Mouse (Mus musculus): ENCODE data around the gene Lrrc42. TPM values are rescaled to one million over a fixed set of nuclear protein-coding genes. Genes with fewer than 3 reads are reported as not detected.

The Lrrc42 gene
- polyA plus RNA-seq, 1 experiment, result 0.53 TPM

GRCm38 (mm10) chr4:107291611-107292272 is 38.4 kb upstream of the Lrrc42 start:
- H3K4me1 ChIP-seq (ENCODE audit: control insufficient read depth), result peaks cover 2% of the 10 kb centered on the region; the same call in 1 of the 2 replicates
- H3K27me3 ChIP-seq (ENCODE audit: control insufficient read depth), result no peaks in the 10 kb centered on the region; the same call in 1 of the 2 replicates
- no peaks in the 10 kb centered on the region for H3K36me3 ChIP-seq (ENCODE audit: control insufficient read depth)
- no peak overlapping the region for H3K4me3 ChIP-seq (replicated peaks)
- no peaks in the 10 kb centered on the region for H3K9me3 ChIP-seq (ENCODE audit: control insufficient read depth, low read length)
- TF ChIP-seq TAL1 (IDR thresholded peaks at IDR 0.05; ENCODE audit: low read length), result no peak
- TF ChIP-seq GATA1 (IDR thresholded peaks at IDR 0.05; ENCODE audit: low read length), result no peak

GRCm38 (mm10) chr4:107287517-107287916 is 34.2 kb upstream of the Lrrc42 start:
- Histone ChIP-seq H3K4me1 (ENCODE audit: control insufficient read depth) (peaks cover 2% of the 10 kb centered on the region; the same call in 1 of the 2 replicates), H3K4me3 (replicated peaks) (no peak overlapping the region), H3K27me3 (ENCODE audit: control insufficient read depth) (no peaks in the 10 kb centered on the region), H3K9me3 (ENCODE audit: control insufficient read depth, low read length) (no peaks in the 10 kb centered on the region), H3K36me3 (ENCODE audit: control insufficient read depth) (no peaks in the 10 kb centered on the region)
- TF ChIP-seq TAL1 (IDR thresholded peaks at IDR 0.05; ENCODE audit: low read length), result no peak
- TF ChIP-seq GATA1 (IDR thresholded peaks at IDR 0.05; ENCODE audit: low read length), result no peak

- no peak overlapping the region for H3K4me3 ChIP-seq (replicated peaks)
- no peaks in the 10 kb centered on the region for H3K9me3 ChIP-seq (ENCODE audit: control insufficient read depth, low read length)
- no peaks in the 10 kb centered on the region for H3K27me3 ChIP-seq (ENCODE audit: control insufficient read depth)
- no peaks in the 10 kb centered on the region for H3K4me1 ChIP-seq (ENCODE audit: control insufficient read depth)
- TF ChIP-seq TAL1 (IDR thresholded peaks at IDR 0.05; ENCODE audit: low read length), result no peak
- no peak for TF ChIP-seq GATA1 (IDR thresholded peaks at IDR 0.05; ENCODE audit: low read length)
- no peaks in the 10 kb centered on the region for H3K36me3 ChIP-seq (ENCODE audit: control insufficient read depth)
These were observed 33.1 kb upstream of the Lrrc42 start for GRCm38 (mm10) chr4:107286386-107286785.

GRCm38 (mm10) chr4:107285446-107286200 is 32.3 kb upstream of the Lrrc42 start:
- Histone ChIP-seq H3K36me3 (ENCODE audit: control insufficient read depth) (no peaks in the 10 kb centered on the region), H3K27me3 (ENCODE audit: control insufficient read depth) (no peaks in the 10 kb centered on the region), H3K9me3 (ENCODE audit: control insufficient read depth, low read length) (no peaks in the 10 kb centered on the region), H3K4me3 (replicated peaks) (no peak overlapping the region), H3K4me1 (ENCODE audit: control insufficient read depth) (no peaks in the 10 kb centered on the region)
- TF ChIP-seq TAL1 (IDR thresholded peaks at IDR 0.05; ENCODE audit: low read length), result no peak
- TF ChIP-seq GATA1 (IDR thresholded peaks at IDR 0.05; ENCODE audit: low read length), result no peak

- Histone ChIP-seq H3K27me3 (ENCODE audit: control insufficient read depth) (no peaks in the 10 kb centered on the region), H3K36me3 (ENCODE audit: control insufficient read depth) (no peaks in the 10 kb centered on the region), H3K4me1 (ENCODE audit: control insufficient read depth) (no peaks in the 10 kb centered on the region), H3K4me3 (replicated peaks) (no peak overlapping the region), H3K9me3 (ENCODE audit: control insufficient read depth, low read length) (no peaks in the 10 kb centered on the region)
- TF ChIP-seq GATA1 (IDR thresholded peaks at IDR 0.05; ENCODE audit: low read length), result no peak
- no peak for TF ChIP-seq TAL1 (IDR thresholded peaks at IDR 0.05; ENCODE audit: low read length)
These were observed 27.6 kb upstream of the Lrrc42 start for GRCm38 (mm10) chr4:107280843-107281475.

- no peaks in the 10 kb centered on the region for H3K36me3 ChIP-seq (ENCODE audit: control insufficient read depth)
- H3K4me1 ChIP-seq (ENCODE audit: control insufficient read depth), result no peaks in the 10 kb centered on the region
- no peaks in the 10 kb centered on the region for H3K9me3 ChIP-seq (ENCODE audit: control insufficient read depth, low read length)
- TF ChIP-seq GATA1 (IDR thresholded peaks at IDR 0.05; ENCODE audit: low read length) (no peak), TAL1 (IDR thresholded peaks at IDR 0.05; ENCODE audit: low read length) (no peak)
- no peaks in the 10 kb centered on the region for H3K27me3 ChIP-seq (ENCODE audit: control insufficient read depth)
- no peak overlapping the region for H3K4me3 ChIP-seq (replicated peaks)
These were observed 24.9 kb upstream of the Lrrc42 start for GRCm38 (mm10) chr4:107278188-107278707.

- Histone ChIP-seq H3K36me3 (ENCODE audit: control insufficient read depth) (no peaks in the 10 kb centered on the region), H3K4me3 (replicated peaks) (no peak overlapping the region), H3K4me1 (ENCODE audit: control insufficient read depth) (no peaks in the 10 kb centered on the region), H3K27me3 (ENCODE audit: control insufficient read depth) (no peaks in the 10 kb centered on the region), H3K9me3 (ENCODE audit: control insufficient read depth, low read length) (no peaks in the 10 kb centered on the region)
- TF ChIP-seq TAL1 (IDR thresholded peaks at IDR 0.05; ENCODE audit: low read length) (no peak), GATA1 (IDR thresholded peaks at IDR 0.05; ENCODE audit: low read length) (no peak)
These were observed 21.2 kb upstream of the Lrrc42 start for GRCm38 (mm10) chr4:107274511-107274910.

GRCm38 (mm10) chr4:107273683-107274082 is 20.4 kb upstream of the Lrrc42 start:
- no peak overlapping the region for H3K4me3 ChIP-seq (replicated peaks)
- no peaks in the 10 kb centered on the region for H3K36me3 ChIP-seq (ENCODE audit: control insufficient read depth)
- no peaks in the 10 kb centered on the region for H3K4me1 ChIP-seq (ENCODE audit: control insufficient read depth)
- no peaks in the 10 kb centered on the region for H3K27me3 ChIP-seq (ENCODE audit: control insufficient read depth)
- H3K9me3 ChIP-seq (ENCODE audit: control insufficient read depth, low read length), result no peaks in the 10 kb centered on the region
- TF ChIP-seq GATA1 (IDR thresholded peaks at IDR 0.05; ENCODE audit: low read length) (no peak), TAL1 (IDR thresholded peaks at IDR 0.05; ENCODE audit: low read length) (no peak)

GRCm38 (mm10) chr4:107260001-107260400 is 6.7 kb upstream of the Lrrc42 start:
- Histone ChIP-seq H3K9me3 (ENCODE audit: control insufficient read depth, low read length) (0 out of 2 replicates have a peak, but pooled peaks cover 1% of the 10 kb centered on the region), H3K4me1 (ENCODE audit: control insufficient read depth) (no peaks in the 10 kb centered on the region), H3K27me3 (ENCODE audit: control insufficient read depth) (peaks cover 3% of the 10 kb centered on the region), H3K4me3 (replicated peaks) (no peak overlapping the region), H3K36me3 (ENCODE audit: control insufficient read depth) (no peaks in the 10 kb centered on the region)
- no peak for TF ChIP-seq TAL1 (IDR thresholded peaks at IDR 0.05; ENCODE audit: low read length)
- TF ChIP-seq GATA1 (IDR thresholded peaks at IDR 0.05; ENCODE audit: low read length), result no peak

All from erythroblast, embryonic 14.5 days (primary cell).